Mouse (Mus musculus): ENCODE measurements around the gene Sema3d.

The Sema3d gene

DNA sequence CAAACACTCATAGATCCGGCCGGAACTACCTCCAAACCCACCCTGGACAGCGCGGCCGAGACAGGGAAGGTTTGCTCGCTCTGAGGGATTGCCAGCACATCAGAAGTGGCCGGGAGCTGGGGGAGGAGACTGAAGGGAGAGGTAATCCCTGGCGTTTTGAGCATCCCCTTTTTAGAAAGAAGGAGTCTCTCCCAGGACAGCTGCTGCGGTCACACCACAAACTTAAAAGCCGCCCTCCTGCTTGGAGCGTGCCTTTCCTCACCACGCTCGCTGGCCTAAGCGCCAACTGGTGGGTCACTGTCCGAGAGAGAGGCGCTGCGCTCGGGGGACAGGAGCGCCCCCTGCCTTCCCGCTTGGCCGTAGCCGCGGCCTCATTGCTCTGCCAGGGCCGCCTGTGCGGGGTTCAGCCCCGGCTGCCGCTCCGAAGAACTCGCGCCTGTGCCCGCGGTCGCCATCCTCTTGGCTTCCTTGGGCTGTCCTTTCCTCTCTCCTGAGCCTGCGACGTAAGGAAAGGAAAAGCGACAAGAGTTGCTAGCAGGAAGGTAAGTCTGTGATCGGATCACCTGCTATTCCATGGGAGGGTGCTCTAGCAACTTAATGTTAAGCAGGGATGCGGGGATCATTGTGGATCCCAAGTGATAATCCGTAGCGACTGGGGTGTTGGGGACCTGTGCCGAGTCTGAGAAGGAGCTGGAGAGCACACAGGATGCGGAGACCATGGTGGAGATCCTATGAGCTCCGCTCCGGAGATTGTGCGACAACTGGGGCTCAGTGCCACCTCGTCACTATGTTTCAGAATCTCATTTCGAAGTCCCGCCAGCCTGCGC lies at the start of gene Sema3d:
Gene Sema3d (plus strand): TSS at position 253 of the 827 bp plus-strand sequence.
- peak in 1 of 2 experiments; percentile 24 for DNase-seq (ENCODE audit: low spot score in 2 of 2)

- no peak for DNase-seq (ENCODE audit: low spot score in 2 of 2)
These were observed 5.9 kb upstream of the Sema3d start for GRCm38 (mm10) chr5:12377261-12377660.

GRCm38 (mm10) chr5:12378900-12379299 lies 4.3 kb upstream of the Sema3d start:
- no peak for DNase-seq (ENCODE audit: low spot score in 2 of 2)

DNA sequence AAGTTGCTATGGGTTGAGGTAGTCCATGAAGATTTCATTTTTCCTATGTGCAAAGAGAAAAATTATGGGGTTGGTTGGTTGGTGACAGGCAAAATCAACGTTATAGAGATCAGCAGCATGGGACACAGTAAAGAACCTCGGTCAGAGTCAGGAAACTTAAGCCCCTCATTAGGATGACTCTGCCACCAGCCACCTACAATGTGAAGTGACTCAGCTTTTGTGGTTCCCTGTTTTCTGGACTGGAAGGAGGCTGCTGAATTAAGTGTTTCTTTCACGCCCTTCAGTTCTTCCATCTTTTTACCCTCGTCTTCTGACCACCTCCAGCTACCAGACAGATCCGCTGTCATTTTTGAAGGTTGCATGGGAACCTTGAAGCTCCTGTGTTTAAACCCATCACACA lies 1.2 kb upstream of the Sema3d start:
- DNase-seq (ENCODE audit: low spot score in 2 of 2) = no peak

DNA sequence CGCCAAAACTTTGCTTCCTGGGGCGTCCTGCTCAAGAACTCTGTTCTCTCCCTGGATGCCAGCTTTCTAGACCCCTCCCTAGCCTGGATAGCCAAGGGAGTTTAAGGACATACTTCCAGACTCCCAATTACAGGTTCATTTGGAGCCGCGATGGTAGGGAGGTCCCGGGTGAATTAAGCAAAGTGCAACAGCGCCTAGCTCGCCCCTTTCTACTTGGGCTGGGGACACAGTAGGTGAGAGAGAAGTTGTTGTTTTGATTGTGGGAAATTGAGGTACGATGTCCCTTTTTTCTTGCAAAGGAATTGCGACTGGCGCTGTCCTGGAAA lies 738 bp downstream of the Sema3d start:
- no peak for DNase-seq (ENCODE audit: low spot score in 2 of 2)

GRCm38 (mm10) chr5:12392667-12393066 lies 9.5 kb downstream of the Sema3d start:
- DNase-seq (ENCODE audit: low spot score in 2 of 2) = no peak

DNA sequence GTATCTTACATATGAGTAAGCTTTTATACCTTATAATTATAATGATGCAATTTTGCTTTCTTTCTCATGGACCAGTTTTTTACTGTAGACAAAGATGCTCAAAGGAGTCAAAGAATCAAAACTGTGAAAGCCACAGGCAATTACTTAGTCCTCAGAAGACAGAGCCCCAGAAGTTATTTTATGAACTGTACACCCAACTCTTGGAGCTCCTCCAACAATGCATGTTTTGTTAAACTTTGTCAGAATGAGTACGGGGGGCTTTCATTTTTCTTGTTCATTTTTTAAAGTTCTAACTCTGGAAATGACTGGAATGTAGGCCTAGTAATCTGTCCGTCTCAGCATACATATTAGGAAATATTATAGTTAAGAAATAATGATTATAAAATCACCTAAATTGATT lies 16.1 kb downstream of the Sema3d start:
- no peak for DNase-seq (ENCODE audit: low spot score in 2 of 2)

- DNase-seq (ENCODE audit: low spot score in 2 of 2) = no peak
These were observed 21.0 kb downstream of the Sema3d start for GRCm38 (mm10) chr5:12404229-12404628.

GRCm38 (mm10) chr5:12412595-12412994 lies 29.4 kb downstream of the Sema3d start:
- DNase-seq (ENCODE audit: low spot score in 2 of 2) = no peak

GRCm38 (mm10) chr5:12423264-12423663 lies 40.1 kb downstream of the Sema3d start:
- no peak for DNase-seq (ENCODE audit: low spot score in 2 of 2)

GRCm38 (mm10) chr5:12441737-12442136 lies 58.6 kb downstream of the Sema3d start:
- DNase-seq (ENCODE audit: low spot score in 2 of 2) = no peak

DNA sequence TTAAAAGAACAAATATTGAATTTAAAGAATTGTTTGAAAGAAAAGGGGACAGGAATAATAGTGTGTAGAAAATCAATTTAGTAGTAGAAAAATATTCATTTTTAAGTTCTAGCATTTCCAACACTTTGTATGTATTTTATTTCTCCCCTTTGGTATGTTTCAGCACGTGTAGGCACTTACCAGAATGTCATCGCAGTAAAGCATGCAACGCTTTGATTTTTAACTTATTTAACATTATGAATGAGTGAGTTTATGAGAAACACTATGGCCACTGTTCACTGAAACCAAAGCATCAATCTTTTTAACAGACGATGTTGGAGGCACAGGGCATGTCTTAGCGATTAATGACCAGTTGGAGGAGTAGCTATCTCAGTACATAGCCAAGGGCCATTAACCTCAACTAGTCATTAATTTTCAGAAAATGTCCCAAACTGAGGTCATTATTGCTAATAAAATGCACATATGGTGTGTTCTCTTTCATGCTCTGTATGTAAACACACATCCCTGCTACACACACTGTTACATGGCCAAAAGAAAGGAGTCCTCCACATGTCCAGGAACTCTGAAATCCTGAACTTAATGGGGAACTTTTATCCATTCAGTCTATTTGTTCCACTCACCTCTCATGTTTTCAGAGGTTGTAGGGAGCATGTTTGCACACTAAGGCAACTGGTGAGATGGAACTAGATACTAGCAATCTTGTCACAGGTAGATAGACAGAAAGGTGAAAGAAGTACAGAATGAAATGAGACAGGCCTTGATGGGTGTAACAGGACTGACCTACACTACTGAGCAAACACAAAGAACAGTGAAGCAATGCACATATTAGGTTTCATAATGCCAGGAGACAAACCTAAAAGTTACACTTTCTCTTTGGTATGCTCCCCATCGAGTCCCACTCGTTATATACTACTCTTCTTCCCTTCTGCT lies 59.3 kb downstream of the Sema3d start:
- no peak for DNase-seq (ENCODE audit: low spot score in 2 of 2)

- DNase-seq (ENCODE audit: low spot score in 2 of 2) = no peak
These were observed 67.9 kb downstream of the Sema3d start for GRCm38 (mm10) chr5:12451089-12451488.

GRCm38 (mm10) chr5:12454946-12455345 lies 71.8 kb downstream of the Sema3d start:
- DNase-seq (ENCODE audit: low spot score in 2 of 2) = no peak

- DNase-seq (ENCODE audit: low spot score in 2 of 2) = no peak
These were observed 74.3 kb downstream of the Sema3d start for GRCm38 (mm10) chr5:12457509-12457908.

DNA sequence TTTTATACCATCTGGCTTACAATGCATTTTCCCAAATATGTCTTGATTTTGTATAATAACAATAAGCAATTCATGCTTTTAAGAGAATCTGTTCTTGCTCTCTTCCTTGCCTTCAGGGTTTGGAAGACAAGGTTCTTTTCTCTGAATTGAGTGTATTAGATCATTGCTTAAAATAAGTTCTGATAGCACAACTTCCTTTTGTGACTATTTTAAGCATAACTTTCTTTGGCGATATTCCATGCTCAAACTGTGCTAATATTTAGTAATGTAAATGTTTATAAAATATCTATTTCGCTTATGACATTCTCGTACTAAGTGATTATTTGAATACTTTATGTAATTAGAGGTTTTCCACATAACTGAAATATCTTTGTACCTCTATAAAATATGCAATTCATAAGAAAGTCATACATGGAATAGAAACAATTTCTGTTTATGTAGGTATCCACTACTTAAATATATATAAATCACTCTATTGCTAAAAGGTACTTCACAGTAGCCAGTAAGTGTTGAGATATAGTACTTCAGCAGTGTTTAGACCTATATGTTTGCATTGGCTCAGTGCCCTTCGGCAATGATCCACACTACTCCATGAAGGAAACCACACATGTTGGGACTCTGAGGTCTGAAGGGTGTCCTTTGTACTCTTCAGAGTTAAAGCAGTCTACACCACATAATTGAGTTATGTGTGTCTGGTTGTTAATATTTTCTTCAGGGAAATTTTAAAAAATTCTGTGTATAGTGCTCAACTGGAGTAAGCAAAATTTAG lies 84.6 kb downstream of the Sema3d start:
- no peak for DNase-seq (ENCODE audit: low spot score in 2 of 2)

- no peak for DNase-seq (ENCODE audit: low spot score in 2 of 2)
These were observed 91.9 kb downstream of the Sema3d start for GRCm38 (mm10) chr5:12474904-12475638.

DNA sequence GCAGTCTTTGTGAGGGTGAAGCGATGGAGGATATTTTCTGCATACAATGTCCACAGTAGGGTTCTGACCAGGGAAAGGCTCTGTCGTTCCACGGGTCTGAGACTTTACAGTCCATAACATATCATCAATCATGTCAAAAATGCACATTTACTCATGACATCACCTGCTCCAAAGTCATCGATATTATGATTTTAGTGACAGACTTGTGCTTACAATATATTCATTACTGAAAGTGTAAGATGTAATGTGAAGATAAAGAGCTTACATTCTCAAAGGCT lies 92.4 kb downstream of the Sema3d start:
- no peak for DNase-seq (ENCODE audit: low spot score in 2 of 2)

- no peak for DNase-seq (ENCODE audit: low spot score in 2 of 2)
These were observed 104.7 kb downstream of the Sema3d start for GRCm38 (mm10) chr5:12487926-12488325.

DNA sequence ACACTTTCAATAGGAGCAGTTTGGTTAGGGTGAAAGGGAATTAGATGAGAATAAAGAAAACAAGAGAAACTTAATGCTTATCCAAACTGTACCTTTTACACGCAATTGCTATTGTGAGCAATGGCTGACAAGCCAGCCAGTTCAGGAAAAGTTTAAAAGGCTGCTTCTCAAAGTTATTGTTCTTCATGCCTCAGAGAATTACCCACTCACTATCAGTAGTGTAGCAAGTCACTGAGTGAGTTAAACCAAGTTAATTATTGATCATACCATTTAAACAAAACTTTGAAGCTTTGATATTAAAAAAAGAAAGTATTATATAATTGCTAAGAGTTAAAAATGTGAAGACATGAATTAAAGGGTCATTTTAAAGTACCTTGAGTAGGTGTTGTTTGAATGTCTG lies 108.5 kb downstream of the Sema3d start:
- no peak for DNase-seq (ENCODE audit: low spot score in 2 of 2)

DNA sequence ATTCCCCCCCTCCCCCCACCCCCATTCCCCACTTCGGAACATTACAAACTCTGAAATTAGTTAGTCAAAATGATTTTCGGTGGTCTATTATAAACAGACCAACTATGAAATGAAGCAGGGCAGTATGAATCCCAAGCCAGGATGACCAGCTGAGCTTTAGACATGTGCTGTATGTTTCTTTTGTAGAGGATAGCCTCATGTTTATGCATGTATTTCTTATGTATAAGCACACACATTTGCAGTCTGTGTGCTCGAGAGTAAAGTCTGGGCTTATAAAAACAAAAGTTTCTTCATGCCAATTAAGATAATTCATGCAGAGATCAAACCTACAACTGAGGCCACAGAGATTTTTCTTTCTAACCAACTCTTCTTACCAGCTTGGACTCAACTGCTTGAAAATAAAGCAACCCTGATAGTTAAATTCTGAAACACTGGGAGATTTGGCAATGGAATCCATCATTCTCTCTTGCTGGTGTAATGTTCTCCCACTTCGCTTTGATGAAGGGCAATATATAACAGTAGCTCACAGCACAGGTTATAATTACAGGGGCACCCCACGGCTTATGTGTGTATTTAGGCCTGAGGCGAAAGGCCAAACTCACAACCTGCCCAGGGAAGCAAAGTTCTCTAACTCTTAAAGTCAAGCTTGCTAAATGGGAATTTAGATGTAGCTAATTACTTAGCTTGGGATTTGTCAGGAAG lies 115.2 kb downstream of the Sema3d start:
- no peak for DNase-seq (ENCODE audit: low spot score in 2 of 2)

All from thymus, postnatal 10 days (tissue).